ENCODE assay signal across 24 mouse cellular contexts in the genomic region with DNA sequence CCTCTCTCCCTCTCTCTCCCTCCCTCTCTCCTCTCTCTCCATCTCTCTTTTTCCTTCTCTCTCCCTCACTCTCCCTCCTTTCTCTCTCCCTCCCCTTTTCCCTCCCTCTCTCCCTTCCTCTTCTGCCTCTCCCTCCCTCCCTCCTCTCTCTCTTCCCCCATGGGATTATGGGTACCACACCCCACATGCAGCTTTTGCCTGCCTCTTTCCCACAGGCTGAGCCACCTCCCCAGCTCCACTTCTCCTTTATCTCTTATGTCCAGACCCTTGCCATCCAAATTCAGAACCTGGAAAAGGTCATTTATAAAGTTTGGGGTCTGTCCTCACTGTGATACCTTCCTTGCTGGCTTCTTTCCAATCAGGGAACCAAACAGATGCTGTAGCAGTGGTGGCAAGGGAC.
DNase-seq lines count a peak whose midpoint lies in the region; ATAC-seq lines count a peak whose summit lies in the region.
"Had no signal": no experiment of that assay in that cellular context is flagged by ENCODE, and none has a peak within 500 bp of the region (broad histone marks: within the 10 kb centered on the region; RNA-seq: fewer than 3 reads in every experiment).

No protein-coding gene starts in this region.

- 0 out of 2 replicates have a peak, but pooled peaks cover 4% of the 10 kb centered on the region for H3K27me3 ChIP-seq in hindbrain, embryonic 10.5 days (ENCODE audit: insufficient read depth, poor library complexity, severe bottlenecking)
- no peaks in the 10 kb centered on the region; the same call in 1 of the 2 replicates for H3K27me3 ChIP-seq in hindbrain, embryonic 12.5 days
- H3K27me3 ChIP-seq in hindbrain, embryonic 13.5 days, result no peaks in the 10 kb centered on the region
- H3K27me3 ChIP-seq: CH12.LX; forebrain, embryonic 15.5 days; heart, embryonic 15.5 days had no signal

- no peak overlapping the region for H3K9ac ChIP-seq in hindbrain, embryonic 12.5 days
- no peak overlapping the region for H3K9ac ChIP-seq in hindbrain, embryonic 13.5 days
- H3K9ac ChIP-seq: forebrain, embryonic 15.5 days; heart, embryonic 15.5 days; neural tube, embryonic 15.5 days had no signal

- no peaks in the 10 kb centered on the region for H3K36me3 ChIP-seq in hindbrain, embryonic 10.5 days
- H3K36me3 ChIP-seq in hindbrain, embryonic 12.5 days, result no peaks in the 10 kb centered on the region
- no peaks in the 10 kb centered on the region for H3K36me3 ChIP-seq in hindbrain, embryonic 13.5 days
- H3K36me3 ChIP-seq: forebrain, embryonic 15.5 days; heart, embryonic 15.5 days; neural tube, embryonic 15.5 days had no signal

- H3K4me3 ChIP-seq in hindbrain, embryonic 10.5 days, result no peak overlapping the region
- H3K4me3 ChIP-seq in hindbrain, embryonic 12.5 days, result no peak overlapping the region
- no peak overlapping the region for H3K4me3 ChIP-seq in hindbrain, embryonic 13.5 days
- H3K4me3 ChIP-seq: forebrain, embryonic 15.5 days; heart, embryonic 15.5 days; myocyte; neural tube, embryonic 15.5 days had no signal

- no peak for ATAC-seq in hindbrain, embryonic 12.5 days (ENCODE audit: low FRiP score)
- 0 out of 2 replicates have a peak, but pooled peaks have one; percentile 12 for ATAC-seq in megakaryocyte progenitor cell, adult 5-6 weeks (replicated peaks; ENCODE audit: poor library complexity)
- no peak for ATAC-seq in hindbrain, embryonic 13.5 days (ENCODE audit: low FRiP score)
- ATAC-seq: activated CD4-positive, CD25-positive, alpha-beta regulatory T cell, adult 4 months; forebrain, embryonic 15.5 days; inflammation-experienced regulatory T-cells, adult 6 months had no signal

- 0 out of 2 replicates have a peak, but pooled peaks cover 6% of the 10 kb centered on the region for H3K9me3 ChIP-seq in hindbrain, embryonic 10.5 days
- 0 out of 2 replicates have a peak, but pooled peaks cover 5% of the 10 kb centered on the region for H3K9me3 ChIP-seq in hindbrain, embryonic 12.5 days (replicated peaks)
- no peaks in the 10 kb centered on the region for H3K9me3 ChIP-seq in hindbrain, embryonic 13.5 days
- H3K9me3 ChIP-seq: forebrain, embryonic 15.5 days; heart, embryonic 15.5 days; neural tube, embryonic 15.5 days had no signal

- no peak for DNase-seq in hindbrain, embryonic 10.5 days (ENCODE audit: low spot score)
- DNase-seq in c-Kit-negative CD71-positive TER-119-positive erythroid progenitor cells, embryonic 14.5 days (ENCODE audit: low read depth, low spot score), result peak; percentile 68
- DNase-seq in liver, result peak; percentile 83
- no peak for DNase-seq in testis, postnatal 14 days (ENCODE audit: low spot score)
- no peak for DNase-seq in layer of hippocampus, adult 11-12 months (ENCODE audit: low spot score)
- DNase-seq: adrenal gland, postnatal 25 days; cerebellum, postnatal 25 days; heart, adult 11 months; kidney, adult 8-10 months; kidney, postnatal 36 days; lung, postnatal 36 days; midbrain, embryonic 14.5 days; right cerebral cortex, postnatal 4 days; thymus, postnatal 36 days had no signal

- H3K27ac ChIP-seq in hindbrain, embryonic 10.5 days, result peak overlapping the region; percentile 59
- no peak overlapping the region for H3K27ac ChIP-seq in hindbrain, embryonic 12.5 days
- H3K27ac ChIP-seq in hindbrain, embryonic 13.5 days, result no peak overlapping the region
- H3K27ac ChIP-seq: forebrain, embryonic 15.5 days; heart, embryonic 15.5 days; neural tube, embryonic 15.5 days had no signal

- H3K4me1 ChIP-seq in hindbrain, embryonic 10.5 days (replicated peaks), result peaks cover 13% of the 10 kb centered on the region
- H3K4me1 ChIP-seq in hindbrain, embryonic 12.5 days, result peaks cover 19% of the 10 kb centered on the region; the same call in 1 of the 2 replicates
- peaks cover 21% of the 10 kb centered on the region for H3K4me1 ChIP-seq in hindbrain, embryonic 13.5 days (replicated peaks)
- H3K4me1 ChIP-seq: forebrain, embryonic 15.5 days; heart, embryonic 15.5 days had no signal

- no peak overlapping the region for H3K4me2 ChIP-seq in hindbrain, embryonic 12.5 days (replicated peaks)
- no peak overlapping the region for H3K4me2 ChIP-seq in hindbrain, embryonic 13.5 days
- H3K4me2 ChIP-seq: forebrain, embryonic 15.5 days; heart, embryonic 15.5 days; neural tube, embryonic 15.5 days had no signal

Comparison
In these comparisons a context has a peak if more than half of its experiments do, and no peak if none do; other contexts are left out.
1. DNase-seq: peak in c-Kit-negative CD71-positive TER-119-positive erythroid progenitor cells, embryonic 14.5 days (single experiment) and liver (single experiment); none in hindbrain, embryonic 10.5 days (single experiment), testis, postnatal 14 days (single experiment) and layer of hippocampus, adult 11-12 months (single experiment).